Mouse (Mus musculus): ENCODE results near the gene Ubl7.

DNA sequence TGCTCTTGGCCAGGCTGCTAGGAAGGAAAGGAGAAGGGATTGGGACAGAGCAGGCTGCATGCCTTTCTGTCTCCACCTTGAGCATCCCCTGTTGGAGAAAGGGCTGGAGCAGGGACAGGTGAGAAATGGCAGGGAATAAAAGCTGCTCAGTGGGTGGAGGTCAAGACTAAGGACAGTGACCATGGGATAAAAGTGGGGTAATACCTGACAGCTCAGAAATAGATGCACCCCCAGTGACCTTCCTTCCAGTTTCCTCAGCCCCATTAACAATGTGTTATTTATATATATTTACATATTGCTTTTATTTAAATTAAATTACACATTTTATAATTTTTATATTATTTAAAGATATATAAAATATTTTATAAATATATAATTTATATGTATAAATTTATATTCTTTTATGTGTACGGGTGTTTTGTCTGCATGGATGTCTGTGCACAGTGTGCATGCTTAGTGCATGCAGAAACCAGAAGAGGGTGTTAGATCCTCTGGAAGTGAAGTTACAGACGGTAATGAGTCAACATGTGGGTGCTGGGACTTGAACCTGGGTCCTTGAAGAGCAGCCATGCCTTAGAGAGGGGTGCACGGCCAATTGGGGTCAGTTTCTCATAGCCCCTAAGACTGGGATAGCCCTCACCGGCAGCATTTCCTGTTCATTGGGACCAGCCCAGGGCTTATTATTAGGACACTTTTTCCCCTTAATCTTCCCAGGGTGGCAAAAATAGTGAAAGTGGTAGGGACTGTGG lies 52.6 kb downstream of the Ubl7 start:
- TF ChIP-seq POLR2A (IDR thresholded peaks at IDR 0.05; ENCODE audit: low read depth, low read length) (no peak), KAT2A (IDR thresholded peaks at IDR 0.05; ENCODE audit: insufficient replicate concordance, low read length) (no peak), JUND (conservative IDR thresholded peaks at IDR 0.05; ENCODE audit: low read depth, low read length) (no peak), SIN3A (IDR thresholded peaks at IDR 0.05; ENCODE audit: low read length) (0 out of 2 replicates have a peak, but pooled peaks have one; percentile 39), CTCF (conservative IDR thresholded peaks at IDR 0.05 in 1 of 2, IDR thresholded peaks at IDR 0.05 in 1 of 2; ENCODE audit: low read depth in 2 of 2, low read length in 2 of 2) (peak in 1 of 2 experiments; percentile 30; a peak in 1 of 4 replicates), POLR2AphosphoS2 (IDR thresholded peaks at IDR 0.05; ENCODE audit: low read depth, low read length) (peak; percentile 92), CHD2 (IDR thresholded peaks at IDR 0.05; ENCODE audit: low read length) (peak; percentile 37; the same call in 1 of the 2 replicates), USF1 (IDR thresholded peaks at IDR 0.05; ENCODE audit: low read depth, low read length) (no peak), RAD21 (IDR thresholded peaks at IDR 0.05; ENCODE audit: low read depth, low read length) (no peak; the same call in none of the 2 replicates), EP300 (IDR thresholded peaks at IDR 0.05; ENCODE audit: low read length) (no peak), MAX (IDR thresholded peaks at IDR 0.05; ENCODE audit: low read length) (no peak), CHD1 (IDR thresholded peaks at IDR 0.05; ENCODE audit: low read depth, low read length) (no peak)
